Mouse (Mus musculus) midbrain, embryonic 15.5 days (tissue): Measurements from ENCODE around the gene Cks1b. TPM values are rescaled to one million over a fixed set of nuclear protein-coding genes. Genes with fewer than 3 reads are reported as not detected.
A peak's percentile ranks its signal among the peaks of the same experiment; 100 is the strongest.

ENCODE experiments used
- ATAC-seq: fragments of 200-750 bp; cut with Nextera tagmentation; replicated peaks from 2 replicates; pipeline ENCODE4 v1.8.0; 2017; ENCODE audit warnings: moderate TSS enrichment
- H3K27ac ChIP-seq: fragments of 300-500 bp; sonication (generic); 2 replicates; pipeline ENCODE4 v1.5.1; 2015; ENCODE audit warnings: mild to moderate bottlenecking, inconsistent platforms
- H3K27me3 ChIP-seq: fragments of 300-500 bp; sonication (generic); replicated peaks from 2 replicates; pipeline ENCODE4 v1.6.1; 2015; ENCODE audit warnings: inconsistent platforms
- H3K36me3 ChIP-seq: fragments of 300-500 bp; sonication (generic); replicated peaks from 2 replicates; pipeline ENCODE4 v1.6.1; 2015; ENCODE audit warnings: inconsistent platforms
- H3K4me1 ChIP-seq: fragments of 300-500 bp; sonication (generic); 2 replicates; pipeline ENCODE4 v1.6.1; 2015; ENCODE audit warnings: inconsistent platforms
- H3K4me2 ChIP-seq: fragments of 300-500 bp; sonication (generic); 2 replicates; pipeline ENCODE4 v1.6.1; 2015; ENCODE audit warnings: inconsistent platforms, mild to moderate bottlenecking, moderate library complexity
- H3K4me3 ChIP-seq: fragments of 300-500 bp; sonication (generic); 2 replicates; pipeline ENCODE4 v1.5.1; 2015; ENCODE audit warnings: mild to moderate bottlenecking, inconsistent platforms
- H3K9ac ChIP-seq: fragments of 300-500 bp; sonication (generic); 2 replicates; pipeline ENCODE4 v1.6.1; 2015; ENCODE audit warnings: mild to moderate bottlenecking, inconsistent platforms
- H3K9me3 ChIP-seq: fragments of 300-500 bp; sonication (generic); 2 replicates; pipeline ENCODE4 v1.6.1; 2016; ENCODE audit warnings: inconsistent platforms
- WGBS: fragments of 180-500 bp; shearing (Covaris S2); methylation state at CpG from one replicate; pipeline ENCODE4 v1.1.7; 2015; ENCODE audit warnings: mixed read lengths; 5-methylcytosine and 5-hydroxymethylcytosine counted together
- polyA plus RNA-seq: library from polyadenylated mRNA; unstranded; fragments of >200 nt; fragmentation: Nextera tagmentation; extraction: Ambion mirVana; gene quantifications from 2 replicates; pipeline ENCODE4 v1.2.1, GENCODE M21; 2015

Cks1b gene
- 86.7 and 91.2 TPM in 2 replicates for polyA plus RNA-seq

DNA sequence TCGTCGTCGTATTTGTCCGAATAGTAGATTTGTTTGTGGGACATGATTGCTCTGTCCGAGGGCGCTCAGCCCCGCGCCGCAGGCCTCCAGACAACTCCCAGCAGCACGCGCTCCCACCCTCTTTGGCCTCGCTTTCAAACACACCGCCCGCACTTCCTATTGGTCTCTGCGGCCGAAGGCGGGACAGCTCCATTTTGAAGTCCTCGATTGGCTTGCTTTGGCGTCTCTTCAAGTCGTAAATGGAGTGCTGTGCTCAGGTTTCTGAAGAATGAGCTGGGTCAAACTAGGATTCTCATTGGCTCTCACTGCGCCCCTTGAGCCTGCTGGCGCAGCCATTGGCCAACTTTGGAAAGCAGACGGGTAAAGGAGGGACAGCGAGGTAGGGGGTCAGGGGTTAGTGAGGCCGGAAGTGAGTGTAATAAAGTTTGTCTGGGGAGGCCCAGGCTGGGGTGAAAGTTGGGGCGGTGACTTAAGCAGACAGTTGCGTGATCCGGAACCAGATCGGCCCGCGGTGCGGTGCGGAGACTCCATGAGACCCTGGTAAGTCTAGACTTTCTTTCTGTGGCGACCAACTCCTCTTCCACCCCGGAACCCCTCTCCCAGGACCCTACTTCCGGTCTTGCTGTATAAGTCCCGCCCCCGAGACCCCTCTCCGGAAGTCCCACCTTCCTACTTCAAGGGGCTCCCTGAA is at the start of gene Cks1b, which contains the start of gene Shc1:
Cks1b (minus strand) TSS at position 214 of the 691 bp plus-strand sequence.
Shc1 (plus strand) TSS at position 274 of the 691 bp plus-strand sequence.
- peak within 1 kb of the TSS; percentile 65 for H3K9ac ChIP-seq
- H3K27me3 ChIP-seq = no peaks in the 10 kb centered on the region
- H3K4me1 ChIP-seq = peaks cover 37% of the 10 kb centered on the region
- peak within 1 kb of the TSS; percentile 83 for H3K27ac ChIP-seq
- WGBS = under 1% methylated on average over 39 of the region's 39 CpGs
- peak within 1 kb of the TSS; percentile 98 for H3K4me2 ChIP-seq
- ATAC-seq = peak; percentile 97
- no peaks in the 10 kb centered on the region for H3K9me3 ChIP-seq
- peak within 1 kb of the TSS; percentile 60 for H3K4me3 ChIP-seq
- peaks cover 10% of the 10 kb centered on the region for H3K36me3 ChIP-seq

DNA sequence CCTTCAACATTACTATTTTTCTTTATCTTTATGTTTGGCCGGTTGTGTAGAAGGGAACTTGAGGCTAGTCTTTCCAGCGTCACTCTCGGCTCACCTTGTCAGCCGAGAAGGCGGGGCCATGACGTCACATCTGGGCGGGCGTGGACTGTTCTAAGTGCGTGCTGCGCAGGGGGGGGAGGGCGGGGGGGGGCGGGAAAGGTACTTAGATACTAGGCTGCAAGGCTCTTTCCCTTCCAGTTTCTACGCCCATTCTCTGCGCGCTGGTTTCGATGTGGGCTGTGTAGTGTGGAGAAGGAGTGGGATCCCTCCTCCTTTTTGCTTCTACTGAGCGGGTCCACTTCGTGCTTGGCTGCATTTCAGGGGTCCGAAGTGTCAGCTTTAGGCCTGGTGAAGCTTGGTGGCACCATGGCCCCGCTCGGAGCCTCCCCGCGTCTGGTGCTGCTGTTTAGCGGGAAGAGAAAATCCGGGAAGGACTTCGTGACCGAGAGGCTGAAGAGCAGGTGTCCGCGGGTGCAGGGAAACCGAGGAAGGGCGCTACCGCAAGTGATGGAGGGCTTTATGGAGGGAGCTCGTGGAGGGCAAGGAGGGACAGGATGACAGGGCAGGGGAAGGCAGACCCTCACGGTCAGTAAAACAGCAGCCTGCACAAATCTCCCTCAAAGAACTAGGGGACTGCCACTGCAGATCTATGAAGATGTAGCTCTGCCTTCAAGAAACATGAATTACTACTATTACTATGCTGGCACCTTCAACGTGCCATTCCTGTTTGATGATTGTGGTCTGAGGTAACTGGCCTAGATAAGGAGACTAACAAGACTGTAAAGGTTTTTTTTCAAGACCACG is 41.0 kb upstream of the Cks1b start:
- H3K27me3 ChIP-seq = no peaks in the 10 kb centered on the region
- peak overlapping the region; percentile 92 for H3K27ac ChIP-seq
- under 1% methylated on average over 36 of the region's 36 CpGs for WGBS
- peak; percentile 92 for ATAC-seq
- H3K9ac ChIP-seq = peak overlapping the region; percentile 80
- H3K4me1 ChIP-seq = peaks cover 14% of the 10 kb centered on the region; the same call in 1 of the 2 replicates
- 0 out of 2 replicates have a peak, but pooled peaks cover 3% of the 10 kb centered on the region for H3K36me3 ChIP-seq
- H3K4me2 ChIP-seq = peak overlapping the region; percentile 70
- peak overlapping the region; percentile 66 for H3K4me3 ChIP-seq
- H3K9me3 ChIP-seq = no peaks in the 10 kb centered on the region

DNA sequence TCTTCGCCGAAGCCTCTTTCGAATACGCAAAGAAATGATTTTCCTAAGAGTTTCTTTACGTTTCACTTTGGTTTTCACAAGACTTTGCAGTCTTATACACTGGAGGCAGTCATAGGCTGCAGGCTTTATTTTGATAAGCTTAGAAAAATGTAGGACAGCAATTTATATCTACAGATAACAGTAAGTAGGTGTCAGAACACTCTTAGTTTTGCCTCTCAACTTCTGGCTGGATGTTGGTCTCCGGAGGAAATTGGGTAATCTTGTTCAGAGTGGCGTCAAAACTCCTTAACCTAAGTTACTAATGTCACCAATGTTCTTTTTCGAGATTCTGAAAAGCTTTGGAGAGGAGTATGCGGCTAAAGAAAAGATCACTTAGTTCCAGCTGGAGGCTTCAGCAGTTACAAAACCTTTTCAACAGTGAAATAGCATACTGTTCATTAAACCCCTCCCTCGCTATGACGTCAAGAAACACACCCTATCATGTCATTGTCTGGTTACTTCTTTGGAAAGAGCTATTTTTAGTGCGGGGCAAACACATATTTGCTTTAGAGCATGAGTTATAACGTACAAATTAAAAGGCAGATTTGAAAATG is 40.3 kb upstream of the Cks1b start:
- peak; percentile 55 for ATAC-seq
- Histone ChIP-seq H3K4me1 (peaks cover 14% of the 10 kb centered on the region; the same call in 1 of the 2 replicates), H3K9ac (peak overlapping the region; percentile 80; the same call in 1 of the 2 replicates), H3K36me3 (0 out of 2 replicates have a peak, but pooled peaks cover 3% of the 10 kb centered on the region), H3K4me3 (peak overlapping the region; percentile 66), H3K4me2 (peak overlapping the region; percentile 70), H3K27ac (peak overlapping the region; percentile 92), H3K9me3 (no peaks in the 10 kb centered on the region), H3K27me3 (no peaks in the 10 kb centered on the region)
- 44% methylated on average over 13 of the region's 13 CpGs for WGBS

DNA sequence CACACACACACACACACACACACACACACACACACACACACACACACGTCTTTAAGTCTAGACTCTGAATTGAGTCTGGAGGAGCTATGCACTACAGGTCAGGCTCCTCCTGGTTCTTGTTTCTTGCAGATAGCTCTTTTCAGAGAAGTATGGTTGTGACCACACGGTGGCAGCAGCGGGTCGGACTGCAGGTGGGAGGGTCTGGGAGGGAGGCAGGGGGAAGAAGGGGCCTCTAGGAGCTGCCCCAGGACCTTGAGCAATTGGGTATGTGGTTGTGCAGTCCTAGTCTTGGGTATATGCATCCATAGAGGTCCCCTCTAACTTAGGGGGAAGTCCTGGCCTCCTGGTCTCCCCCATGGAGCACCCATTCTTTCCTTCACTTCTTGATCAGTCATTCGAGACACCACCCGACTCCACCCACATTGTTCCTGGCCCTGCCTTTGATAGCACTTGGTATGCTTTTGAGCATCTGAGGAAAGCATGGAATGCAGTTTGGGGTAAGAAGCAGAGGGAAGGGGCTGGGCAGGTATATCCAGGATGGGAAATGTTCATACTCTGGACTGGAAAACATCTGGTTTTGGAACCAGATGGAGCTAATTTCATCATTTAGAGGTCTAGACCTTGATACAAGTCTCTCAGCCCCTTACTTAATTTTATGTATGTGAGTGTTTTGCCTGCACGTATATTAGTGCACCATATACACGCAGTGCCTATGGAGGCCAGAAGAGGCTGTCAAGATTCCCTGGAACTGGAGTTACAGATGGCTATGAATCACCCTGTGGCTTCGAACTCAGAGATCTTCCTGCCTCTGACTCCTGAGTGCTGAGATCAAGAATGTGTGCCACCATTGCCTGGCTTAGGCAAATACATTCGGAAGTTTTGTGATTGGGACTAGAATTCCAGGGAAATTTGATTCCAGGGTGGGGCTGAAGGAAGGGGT is 38.8 kb upstream of the Cks1b start:
- no peaks in the 10 kb centered on the region for H3K9me3 ChIP-seq
- H3K4me3 ChIP-seq = no peak overlapping the region
- peaks cover 17% of the 10 kb centered on the region; the same call in 1 of the 2 replicates for H3K4me1 ChIP-seq
- no peak overlapping the region for H3K4me2 ChIP-seq
- H3K9ac ChIP-seq = no peak overlapping the region
- ATAC-seq = no peak
- H3K27me3 ChIP-seq = no peaks in the 10 kb centered on the region
- H3K36me3 ChIP-seq = 0 out of 2 replicates have a peak, but pooled peaks cover 3% of the 10 kb centered on the region
- no peak overlapping the region for H3K27ac ChIP-seq
- WGBS = 31% methylated on average over 10 of the region's 10 CpGs

DNA sequence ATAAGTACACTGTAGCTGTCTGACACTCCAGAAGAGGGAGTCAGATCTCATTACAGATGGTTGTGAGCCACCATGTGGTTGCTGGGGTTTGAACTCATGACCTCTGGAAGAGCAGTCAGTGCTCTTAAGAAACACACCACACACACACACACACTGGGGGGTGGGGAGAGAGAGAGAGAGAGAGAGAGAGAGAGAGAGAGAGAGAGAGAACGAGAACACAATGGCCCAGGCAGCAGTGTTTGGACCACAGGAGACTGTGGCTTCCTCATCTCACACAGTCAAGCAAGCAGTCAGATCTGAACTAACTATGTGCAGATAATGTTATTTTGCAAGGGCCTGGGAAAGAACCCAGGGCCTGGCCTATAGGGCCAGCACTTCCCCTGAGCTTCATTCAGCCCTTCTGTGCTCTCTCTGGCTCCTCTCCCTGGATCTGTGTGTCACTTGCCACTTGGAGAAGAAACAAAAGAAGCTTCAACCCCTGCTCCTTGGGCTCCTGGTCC is 37.7 kb upstream of the Cks1b start:
- H3K4me3 ChIP-seq = no peak overlapping the region
- 17% methylated on average over 1 of the region's 1 CpGs for WGBS
- ATAC-seq = no peak
- H3K27ac ChIP-seq = no peak overlapping the region
- peaks cover 21% of the 10 kb centered on the region; the same call in 1 of the 2 replicates for H3K4me1 ChIP-seq
- no peak overlapping the region for H3K9ac ChIP-seq
- H3K27me3 ChIP-seq = no peaks in the 10 kb centered on the region
- H3K4me2 ChIP-seq = no peak overlapping the region
- no peaks in the 10 kb centered on the region for H3K9me3 ChIP-seq
- H3K36me3 ChIP-seq = no peaks in the 10 kb centered on the region

DNA sequence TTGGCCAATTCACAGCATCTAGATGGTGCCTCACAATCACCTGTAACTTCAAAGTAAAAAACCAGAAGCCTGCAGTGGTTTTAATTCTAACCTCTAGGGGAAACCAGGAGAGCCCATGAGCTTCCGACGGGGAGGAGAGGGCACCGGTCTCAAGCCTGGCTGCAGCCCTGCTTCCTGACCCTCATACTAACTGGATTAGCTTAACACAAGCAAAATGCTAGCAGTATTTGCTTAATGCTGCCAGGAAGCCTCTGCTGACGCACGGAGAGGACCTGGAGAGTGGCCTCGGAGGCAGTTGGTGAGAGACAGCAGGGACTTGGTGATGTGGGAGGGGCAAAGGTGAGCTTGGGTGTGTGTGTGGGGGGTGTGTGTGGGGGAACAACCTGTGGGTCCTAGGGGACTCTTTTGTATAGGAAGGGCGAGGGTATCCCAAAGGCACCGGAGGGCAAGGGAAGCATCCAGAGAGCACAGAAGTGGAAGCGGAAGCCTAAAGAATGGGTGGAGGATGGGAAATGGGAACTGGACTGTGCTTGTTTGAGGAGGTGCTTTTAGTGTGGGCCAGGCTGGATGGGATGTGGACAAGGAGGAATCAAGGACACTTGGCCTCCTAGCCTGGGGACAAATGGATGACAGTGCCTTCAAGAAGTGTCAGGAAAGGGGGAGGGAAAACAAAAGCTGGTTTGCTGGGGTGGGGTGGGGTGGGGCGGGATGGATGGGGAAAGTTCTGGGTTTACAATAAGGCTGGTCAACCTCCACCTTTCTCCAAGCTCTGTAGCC is 36.4 kb upstream of the Cks1b start, which contains the start of gene Pmvk:
Pmvk (plus strand) TSS at position 141 of the 777 bp plus-strand sequence.
- H3K27me3 ChIP-seq = no peaks in the 10 kb centered on the region
- no peak within 1 kb of the TSS for H3K27ac ChIP-seq
- peaks cover 9% of the 10 kb centered on the region; the same call in 1 of the 2 replicates for H3K4me1 ChIP-seq
- 65% methylated on average over 10 of the region's 10 CpGs for WGBS
- H3K4me2 ChIP-seq = no peak within 1 kb of the TSS
- no peak within 1 kb of the TSS for H3K9ac ChIP-seq
- no peaks in the 10 kb centered on the region for H3K36me3 ChIP-seq
- no peak for ATAC-seq
- no peaks in the 10 kb centered on the region for H3K9me3 ChIP-seq
- no peak within 1 kb of the TSS for H3K4me3 ChIP-seq

DNA sequence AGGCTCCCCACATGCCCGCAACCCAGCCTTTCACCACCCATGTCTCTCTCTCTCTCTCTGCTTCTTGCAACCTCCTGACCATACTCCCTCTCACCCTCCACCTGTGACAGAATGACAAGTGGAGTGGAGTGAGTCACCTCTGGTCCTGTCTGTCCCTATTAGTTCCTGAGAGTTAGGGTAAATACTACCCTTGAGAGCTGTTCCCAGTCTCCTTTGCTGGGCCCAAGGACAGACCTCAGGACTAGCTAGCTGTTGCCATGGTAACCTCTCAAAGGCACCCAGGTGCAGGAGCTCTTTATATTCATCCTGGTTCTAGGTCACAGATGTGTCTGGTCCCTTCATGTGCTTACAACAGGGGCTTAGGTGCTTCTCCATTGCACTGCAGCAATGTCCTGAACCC is 33.7 kb upstream of the Cks1b start:
- 0 out of 2 replicates have a peak overlapping the region, but pooled peaks have one; percentile 29 for H3K27ac ChIP-seq
- no peaks in the 10 kb centered on the region for H3K36me3 ChIP-seq
- no peak; the same call in 1 of the 2 replicates for ATAC-seq
- no peak overlapping the region for H3K4me3 ChIP-seq
- no peak overlapping the region for H3K4me2 ChIP-seq
- peaks cover 9% of the 10 kb centered on the region; the same call in 1 of the 2 replicates for H3K4me1 ChIP-seq
- H3K9me3 ChIP-seq = no peaks in the 10 kb centered on the region
- H3K27me3 ChIP-seq = no peaks in the 10 kb centered on the region
- no peak overlapping the region for H3K9ac ChIP-seq
- WGBS = 86% methylated on average over 1 of the region's 1 CpGs

DNA sequence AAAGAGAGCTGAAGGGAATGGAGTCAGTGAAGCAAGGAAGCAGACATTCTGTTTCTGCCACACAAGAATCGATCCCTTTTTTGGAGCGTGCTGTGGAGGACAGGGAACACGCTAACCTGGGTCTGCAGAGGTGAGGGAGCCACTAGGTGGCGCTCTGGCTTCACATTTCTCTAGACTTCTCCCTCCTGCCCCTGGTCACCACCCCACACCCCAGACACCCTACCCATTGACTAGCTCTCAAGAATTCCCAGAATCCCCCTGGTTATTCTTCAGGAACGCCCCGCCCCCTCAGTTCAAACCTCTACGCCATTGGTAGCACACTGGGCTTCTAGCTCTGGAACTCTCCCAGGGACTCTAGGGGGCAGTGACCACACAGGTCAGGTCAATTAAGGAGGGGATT is 31.4 kb upstream of the Cks1b start:
- Histone ChIP-seq H3K27ac (no peak overlapping the region), H3K4me3 (no peak overlapping the region), H3K9ac (no peak overlapping the region), H3K36me3 (no peaks in the 10 kb centered on the region), H3K27me3 (no peaks in the 10 kb centered on the region), H3K4me1 (peaks cover 9% of the 10 kb centered on the region; the same call in 1 of the 2 replicates), H3K4me2 (no peak overlapping the region), H3K9me3 (no peaks in the 10 kb centered on the region)
- peak; percentile 37 for ATAC-seq
- 43% methylated on average over 7 of the region's 7 CpGs for WGBS

DNA sequence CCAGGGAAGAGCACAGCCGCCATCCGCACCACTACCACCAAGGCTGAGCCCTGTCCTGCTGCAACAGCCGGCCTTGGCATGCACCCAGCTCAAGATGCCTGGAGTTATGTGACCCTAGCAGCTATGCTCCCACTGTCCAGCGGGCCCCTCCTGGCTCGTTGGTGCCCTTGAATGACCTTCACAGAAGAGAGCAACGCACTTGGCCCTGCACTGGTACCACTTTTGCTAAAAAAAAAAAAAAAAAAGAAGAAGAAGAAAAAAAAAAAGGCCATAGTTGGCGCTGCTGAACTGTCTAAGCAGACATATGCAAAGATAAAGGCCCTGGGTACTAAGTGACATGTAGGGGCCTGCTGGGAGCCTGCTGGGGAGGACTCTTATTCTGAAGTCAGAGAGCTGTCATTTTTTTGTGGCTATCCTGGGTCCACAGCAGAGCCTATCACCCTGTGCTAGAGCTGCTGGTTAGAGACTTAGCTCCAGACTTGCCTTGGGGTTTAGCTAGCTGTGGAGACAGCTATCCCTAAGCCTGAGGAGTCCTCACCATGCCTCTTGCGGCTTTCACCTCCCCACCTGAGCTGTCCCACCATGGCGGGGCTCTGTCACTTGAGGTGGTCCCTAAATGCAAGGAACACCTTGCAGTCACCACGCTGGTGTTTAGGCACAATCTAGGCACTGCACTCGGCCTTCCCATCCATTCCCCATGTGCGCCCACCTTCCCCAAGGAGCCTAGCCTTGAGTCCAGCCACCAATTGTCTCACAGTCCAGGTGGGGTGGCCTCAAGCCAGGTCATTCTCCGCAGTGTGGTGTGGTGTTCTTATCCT is 30.7 kb upstream of the Cks1b start:
- no peak overlapping the region for H3K9ac ChIP-seq
- WGBS = 64% methylated on average over 13 of the region's 13 CpGs
- H3K4me3 ChIP-seq = no peak overlapping the region
- no peaks in the 10 kb centered on the region for H3K9me3 ChIP-seq
- H3K36me3 ChIP-seq = no peaks in the 10 kb centered on the region
- peaks cover 9% of the 10 kb centered on the region; the same call in 1 of the 2 replicates for H3K4me1 ChIP-seq
- ATAC-seq = no peak
- no peaks in the 10 kb centered on the region for H3K27me3 ChIP-seq
- H3K27ac ChIP-seq = no peak overlapping the region
- H3K4me2 ChIP-seq = no peak overlapping the region

DNA sequence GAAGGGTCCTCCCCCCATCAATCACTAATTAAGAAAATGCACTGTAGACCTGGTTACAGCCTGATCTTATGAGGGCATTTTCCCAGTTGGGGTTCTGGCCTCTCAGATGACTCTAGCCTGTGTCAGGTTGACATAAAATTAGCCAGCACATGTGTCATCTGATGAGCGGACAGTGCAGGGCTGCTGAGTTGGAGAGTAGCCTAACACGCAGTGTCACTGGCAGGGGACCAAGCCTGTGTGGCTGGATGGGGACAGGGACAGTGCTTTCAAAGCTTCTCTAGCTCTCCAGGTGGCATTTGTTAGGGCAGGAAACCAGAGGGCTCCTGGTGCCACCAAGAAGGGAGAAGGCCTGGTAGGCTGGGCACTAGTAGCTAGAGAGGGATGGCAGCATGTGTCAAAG is 22.5 kb upstream of the Cks1b start:
- WGBS = 90% methylated on average over 2 of the region's 2 CpGs
- Histone ChIP-seq H3K27me3 (no peaks in the 10 kb centered on the region), H3K36me3 (no peaks in the 10 kb centered on the region), H3K4me2 (no peak overlapping the region), H3K9ac (no peak overlapping the region), H3K4me3 (no peak overlapping the region), H3K27ac (no peak overlapping the region), H3K9me3 (no peaks in the 10 kb centered on the region), H3K4me1 (peaks cover 11% of the 10 kb centered on the region)
- no peak for ATAC-seq
